Comparison of ENCODE assay signal across 28 mouse cellular contexts in the genomic region with DNA sequence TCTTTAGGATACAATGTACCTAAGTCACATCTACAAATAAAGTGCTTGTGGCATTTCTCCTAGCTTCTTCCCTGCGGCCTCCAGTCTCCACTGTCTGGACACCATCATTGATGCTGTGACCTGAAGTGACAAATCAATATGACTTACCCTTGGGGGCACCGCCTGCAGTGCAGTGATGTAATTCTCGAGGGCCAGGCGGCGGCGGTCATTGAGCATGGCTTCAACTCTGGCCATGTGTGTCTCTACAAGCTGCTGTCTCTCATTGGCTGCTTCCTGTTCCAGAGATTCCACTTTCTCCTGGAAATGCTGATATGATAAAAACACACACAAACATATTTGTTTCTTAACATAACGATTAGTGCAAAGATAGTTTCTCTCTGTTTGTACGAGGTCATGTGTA.
"Had no signal": no experiment of that assay in that cellular context is flagged by ENCODE, and none has a peak within 500 bp of the region (broad histone marks: within the 10 kb centered on the region; RNA-seq: fewer than 3 reads in every experiment).

No protein-coding gene starts in this region.

- H3K4me2 ChIP-seq: embryonic facial prominence, embryonic 12.5 days; embryonic facial prominence, embryonic 13.5 days; embryonic facial prominence, embryonic 15.5 days; forebrain, embryonic 12.5 days; forebrain, embryonic 13.5 days; forebrain, embryonic 15.5 days had no signal

- H3K27ac ChIP-seq: embryonic facial prominence, embryonic 10.5 days; embryonic facial prominence, embryonic 12.5 days; embryonic facial prominence, embryonic 13.5 days; embryonic facial prominence, embryonic 15.5 days; forebrain, embryonic 10.5 days; forebrain, embryonic 12.5 days; forebrain, embryonic 13.5 days; forebrain, embryonic 15.5 days; gastrocnemius, adult 2 months had no signal

- H3K4me3 ChIP-seq: embryonic facial prominence, embryonic 10.5 days; embryonic facial prominence, embryonic 12.5 days; embryonic facial prominence, embryonic 13.5 days; embryonic facial prominence, embryonic 15.5 days; erythroblast, embryonic 14.5 days; forebrain, embryonic 10.5 days; forebrain, embryonic 12.5 days; forebrain, embryonic 13.5 days; forebrain, embryonic 15.5 days; gastrocnemius, adult 2 months had no signal

- H3K27me3 ChIP-seq: embryonic facial prominence, embryonic 12.5 days; embryonic facial prominence, embryonic 13.5 days; embryonic facial prominence, embryonic 15.5 days; forebrain, embryonic 12.5 days; forebrain, embryonic 13.5 days; forebrain, embryonic 15.5 days had no signal

- H3K9ac ChIP-seq: embryonic facial prominence, embryonic 12.5 days; embryonic facial prominence, embryonic 13.5 days; embryonic facial prominence, embryonic 15.5 days; forebrain, embryonic 12.5 days; forebrain, embryonic 13.5 days; forebrain, embryonic 15.5 days; forebrain, postnatal 0 days had no signal

- DNase-seq: cerebellum, adult 18-20 months; cerebellum, adult 2 months; cerebellum, adult 8-10 months; cerebellum, adult 9-10 months; cerebellum, adult 9-11 months; cerebellum, postnatal 10 days; cerebellum, postnatal 14 days; cerebellum, postnatal 25 days; cerebellum, postnatal 36 days; embryo, embryonic 11 days; forebrain, postnatal 0 days; gastrocnemius, adult 2 months; gastrocnemius, postnatal 10 days; gastrocnemius, postnatal 14 days; gastrocnemius, postnatal 25 days; gastrocnemius, postnatal 36 days; heart, adult 18-20 months had no signal

- H3K4me1 ChIP-seq: embryonic facial prominence, embryonic 10.5 days; embryonic facial prominence, embryonic 12.5 days; embryonic facial prominence, embryonic 13.5 days; embryonic facial prominence, embryonic 15.5 days; forebrain, embryonic 10.5 days; forebrain, embryonic 12.5 days had no signal

- ATAC-seq: forebrain, embryonic 13.5 days; forebrain, embryonic 14.5 days; forebrain, embryonic 15.5 days; forebrain, embryonic 16.5 days; forebrain, postnatal 0 days had no signal

- H3K9me3 ChIP-seq: embryonic facial prominence, embryonic 10.5 days; embryonic facial prominence, embryonic 12.5 days; embryonic facial prominence, embryonic 13.5 days; embryonic facial prominence, embryonic 15.5 days; forebrain, embryonic 13.5 days; forebrain, embryonic 15.5 days had no signal
